Mouse (Mus musculus) adrenal gland, adult 18-20 months (tissue): ENCODE results near the gene Xiap. TPM values are rescaled to one million over a fixed set of nuclear protein-coding genes. Genes with fewer than 3 reads are reported as not detected.
"Not testable (repeated sequence)": the region's sequence is repeated elsewhere in the genome, so short reads cannot be mapped to it uniquely, and the experiment has no call there.

Experiments
- DNase-seq, 2 experiments: peaks; one replicate each; pipeline ENCODE4 v3.0.0; 2021 to 2022; ENCODE audit warnings: low spot score in 2 of 2
- long read RNA-seq, 2 experiments: library from polyadenylated mRNA; stranded (forward); transcript quantifications; one replicate each; pipeline ENCODE4 v2.0.0; 2021
- total RNA-seq, 2 experiments: library from RNA; stranded (reverse); gene quantifications; 1 replicate in 1 of 2; 2 replicates in 1 of 2; pipeline ENCODE4 v1.2.3; 2021

Gene Xiap
- total RNA-seq, result 10 to 100 TPM; 43.1 to 44.7 TPM
- long read RNA-seq, experiment 1, partial matches to known transcripts, result 0 of 4 reads
- long read RNA-seq, experiment 1, other reads (novel, unspliced or antisense), result 4 of 4 reads
- long read RNA-seq, experiment 2, full-length matches to known transcripts, result 1 of 8 reads
- long read RNA-seq, experiment 2, partial matches to known transcripts, result 1 of 8 reads
- long read RNA-seq, experiment 2, other reads (novel, unspliced or antisense), result 6 of 8 reads

DNA sequence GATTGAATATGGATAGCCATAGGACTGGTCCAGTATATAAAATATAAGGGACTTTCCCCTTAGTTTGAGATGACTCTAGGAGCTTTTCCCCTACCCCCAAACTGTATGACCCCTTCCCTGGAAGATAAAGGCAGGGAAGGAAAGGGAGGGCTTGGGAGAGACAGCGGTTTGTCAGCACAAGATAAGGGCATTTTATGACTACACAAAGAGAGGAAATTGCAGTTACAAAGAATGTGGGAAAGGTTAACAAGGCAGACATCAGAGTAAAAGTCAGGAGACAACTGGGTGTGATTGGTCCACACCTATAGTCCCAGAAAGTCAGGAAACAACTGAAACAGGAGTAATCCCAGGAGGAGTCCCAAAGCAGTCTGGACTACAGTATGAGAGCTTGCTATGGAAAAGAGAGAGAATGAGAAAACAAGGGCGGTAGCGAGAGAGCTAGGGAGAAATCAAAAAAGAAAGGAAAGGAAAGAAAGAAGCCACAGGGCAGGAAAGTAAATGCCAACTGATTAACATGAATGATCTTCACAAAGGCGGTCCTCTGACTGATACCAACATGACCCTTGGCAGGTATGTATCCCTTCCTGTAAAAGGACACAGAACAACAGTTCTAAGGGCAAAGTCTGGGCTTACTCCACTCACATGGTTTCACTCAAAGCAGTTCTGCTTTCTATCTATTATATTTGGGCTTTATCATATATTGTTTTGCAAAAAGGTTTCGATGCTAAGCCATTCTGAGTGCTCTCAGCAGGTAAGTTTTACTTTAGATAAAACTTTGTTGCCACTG is at the start of gene Xiap:
Gene Xiap, plus strand, starts transcription at position 398 of the 787 bp plus-strand sequence.
- no peak for DNase-seq

DNA sequence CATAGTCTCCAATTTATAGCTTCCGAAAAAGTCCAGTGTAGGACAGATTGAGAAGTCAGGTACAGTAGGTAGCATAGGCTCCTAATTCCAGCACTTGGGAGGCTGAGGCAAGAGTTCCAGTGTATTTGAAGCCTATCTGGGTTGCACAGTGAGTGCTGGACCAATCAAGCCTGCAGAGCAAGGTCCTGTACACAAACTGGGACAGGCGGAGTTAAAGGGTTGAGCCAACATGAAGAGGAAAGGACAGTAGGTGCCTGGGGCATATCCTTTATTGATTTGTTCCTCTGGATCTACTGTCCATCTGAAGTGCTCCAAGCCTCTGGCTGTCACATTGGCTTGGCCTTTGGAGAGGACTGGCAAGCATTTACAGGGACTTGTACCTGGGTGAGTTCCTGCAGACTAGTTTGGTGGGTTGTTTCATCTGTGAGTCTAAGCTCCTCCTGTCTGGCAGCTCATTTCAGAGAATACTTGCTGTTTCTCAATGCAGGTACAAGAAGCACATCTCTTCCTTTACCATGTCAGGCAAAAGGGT is 46.7 kb upstream of the Xiap start:
- DNase-seq, result no peak

DNA sequence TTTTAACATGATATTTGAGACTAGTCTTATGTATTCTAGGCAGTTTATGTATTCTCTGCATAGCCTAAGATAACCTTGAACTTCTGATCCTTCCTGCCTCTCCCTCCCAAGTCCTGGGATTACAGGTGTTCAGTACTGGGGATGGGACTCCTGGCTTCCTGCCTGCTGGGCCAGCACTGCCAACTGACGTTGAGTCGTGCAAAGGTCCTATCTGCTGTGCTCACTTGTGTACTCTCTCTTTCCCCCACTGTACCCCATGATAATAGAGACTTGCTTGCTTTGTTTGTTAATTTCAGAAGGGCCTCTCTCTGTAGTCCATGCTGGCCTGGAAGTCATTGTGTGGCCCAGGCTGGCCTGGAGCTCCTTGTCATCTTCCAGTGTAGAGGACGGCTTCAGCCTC is 45.7 kb upstream of the Xiap start:
- DNase-seq, result no peak

DNA sequence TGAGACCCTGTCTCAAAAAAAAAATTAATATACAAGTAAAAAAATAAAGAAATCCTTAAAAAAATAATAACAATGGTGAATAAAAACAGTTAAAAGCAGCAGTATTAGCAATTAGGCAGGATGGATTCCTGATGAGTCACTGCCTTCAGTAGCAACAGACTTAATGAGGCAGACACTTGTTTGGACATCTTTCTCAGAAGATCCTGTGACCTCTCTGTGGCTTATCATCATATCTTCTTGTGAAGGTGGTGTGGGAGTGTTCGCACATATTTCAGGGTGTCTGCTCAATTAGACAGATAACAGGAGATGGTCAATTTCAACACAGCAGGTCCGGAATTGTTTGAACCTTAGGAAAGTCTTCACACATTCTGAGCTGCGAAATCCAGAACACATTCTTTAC is 45.0 kb upstream of the Xiap start:
- DNase-seq, result no peak

DNA sequence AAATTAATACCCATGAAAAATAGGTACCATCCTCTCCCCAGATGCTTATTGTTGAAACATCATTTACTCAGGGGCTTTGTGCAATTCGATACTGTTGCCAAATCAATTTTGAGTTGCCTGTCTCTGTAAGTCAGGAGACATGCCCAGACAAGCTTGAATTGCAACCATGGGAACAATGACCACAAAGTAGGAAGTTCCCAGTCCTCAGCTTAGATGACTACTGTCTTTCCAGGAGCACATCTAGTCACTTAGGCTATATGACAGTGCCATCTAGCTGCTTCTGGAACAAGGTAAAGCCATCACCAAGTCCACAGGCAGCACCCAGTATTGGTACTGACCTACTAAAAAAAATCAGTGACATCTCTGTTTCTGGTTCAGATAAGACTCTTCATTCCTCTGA is 41.4 kb upstream of the Xiap start:
- DNase-seq, result no peak

DNA sequence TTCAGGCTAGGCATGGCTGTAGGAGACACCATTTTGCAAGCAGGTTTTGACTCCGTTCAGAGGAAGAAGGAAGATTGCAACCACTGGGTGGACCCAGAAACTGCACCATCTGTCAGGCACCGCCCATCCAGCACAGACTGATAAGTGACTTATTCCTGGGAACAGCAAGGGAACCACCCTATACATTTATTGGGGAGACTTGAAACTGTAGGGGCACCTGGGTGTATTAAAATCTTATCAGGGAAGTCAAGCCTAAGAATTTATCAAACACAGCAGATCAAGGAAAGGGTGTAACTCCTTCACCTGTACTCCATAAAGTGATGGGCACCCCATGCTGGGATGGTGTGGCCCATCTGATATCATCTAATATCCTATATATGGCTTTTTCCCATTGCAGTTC is 40.0 kb upstream of the Xiap start:
- DNase-seq, result no peak

DNA sequence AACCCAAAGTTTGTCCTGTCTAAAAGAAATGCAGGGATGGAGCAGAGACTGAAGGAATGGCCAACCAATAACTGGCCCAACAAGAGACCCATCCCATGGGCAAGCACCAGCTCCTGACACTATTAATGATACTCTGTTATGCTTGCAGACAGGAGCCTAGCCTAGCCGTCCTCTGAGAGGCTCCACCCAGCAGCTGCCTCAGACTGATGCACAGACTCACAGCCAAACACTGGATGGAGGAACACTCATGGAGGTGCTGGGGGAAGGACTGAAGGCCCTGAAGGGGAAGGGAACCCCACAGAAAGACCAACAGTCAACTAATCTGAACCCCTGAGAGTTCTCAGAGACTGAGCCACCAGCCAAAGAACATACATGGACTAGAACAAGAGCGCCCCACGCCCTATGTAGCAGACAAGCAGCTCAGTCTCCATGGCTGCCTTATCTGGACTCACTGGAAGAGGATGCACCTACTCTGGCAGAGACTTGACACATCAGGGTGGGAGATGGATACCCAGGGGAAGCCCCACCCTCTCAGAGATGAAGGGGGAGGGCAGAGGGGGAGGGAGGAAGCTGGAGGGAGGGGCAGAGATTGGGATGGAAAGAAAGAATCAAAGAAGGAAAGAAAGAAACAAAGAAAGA is 33.6 kb upstream of the Xiap start:
- DNase-seq, result not testable (repeated sequence)

DNA sequence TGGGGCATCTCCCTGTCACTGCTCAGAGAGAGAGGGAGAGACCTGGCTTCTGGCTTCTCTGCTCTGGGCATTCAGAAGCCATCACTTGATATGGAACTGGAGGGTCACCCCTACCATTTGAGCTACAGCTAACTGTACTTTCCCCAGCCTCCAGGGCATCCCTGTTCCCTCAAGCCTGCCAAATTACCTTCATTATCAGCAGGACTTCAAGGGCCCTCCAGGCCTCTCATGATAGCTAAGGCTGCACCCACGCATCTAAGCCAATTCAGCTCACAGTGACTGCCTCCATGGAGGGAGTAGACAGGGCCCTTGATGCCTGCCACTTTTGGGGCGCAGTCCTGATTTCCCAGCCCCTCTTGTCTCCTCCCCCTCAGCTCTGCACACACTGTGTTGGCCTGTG is 32.5 kb upstream of the Xiap start:
- not testable (repeated sequence) for DNase-seq

DNA sequence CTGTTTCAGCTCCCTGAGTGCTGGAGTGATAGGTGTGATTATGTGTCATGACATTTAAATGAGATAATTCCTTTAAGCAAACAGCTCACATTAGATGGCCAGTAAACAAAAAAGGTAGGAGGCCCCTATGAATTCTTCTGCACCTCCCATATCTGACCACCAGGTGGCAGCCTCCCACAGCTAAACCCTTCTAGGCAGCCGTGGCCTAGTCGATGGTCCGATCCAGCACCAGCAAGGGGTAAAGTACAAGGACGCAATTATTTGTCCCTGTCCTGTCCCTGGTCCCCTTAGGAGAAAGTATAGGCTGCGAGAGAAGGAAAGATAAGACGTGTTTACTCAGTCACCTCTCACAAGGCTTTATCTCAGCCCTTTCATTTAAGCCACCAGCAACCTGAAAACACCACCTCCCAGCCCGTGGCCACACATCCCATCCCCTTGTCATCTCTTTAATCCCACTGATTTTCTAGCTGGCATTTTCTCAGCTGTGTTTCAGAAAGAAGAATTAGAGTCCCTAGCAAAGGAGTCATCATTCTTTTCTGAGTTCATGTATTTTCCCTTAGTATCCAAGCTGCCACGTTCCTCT is 26.3 kb upstream of the Xiap start:
- DNase-seq, result peak; percentile 71 to 77

DNA sequence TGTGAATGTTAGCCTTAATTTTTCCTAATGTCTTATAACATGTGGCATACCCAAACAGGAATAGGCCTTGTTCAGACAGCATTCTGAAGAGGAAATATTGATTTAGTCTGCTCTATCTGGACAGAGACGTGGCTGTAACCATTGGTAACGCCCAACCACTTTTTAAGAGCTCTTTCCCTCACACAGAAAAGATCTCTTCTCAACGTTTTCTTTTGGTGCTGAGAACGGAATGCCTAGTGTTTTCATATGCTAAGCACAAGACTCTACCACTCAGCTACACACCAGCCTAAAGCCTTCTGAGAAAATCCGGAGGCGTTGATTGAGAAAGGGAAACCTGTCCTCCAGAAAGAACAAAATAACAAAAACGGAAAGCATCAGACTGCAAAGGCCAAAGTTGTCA is 25.6 kb upstream of the Xiap start:
- no peak for DNase-seq

DNA sequence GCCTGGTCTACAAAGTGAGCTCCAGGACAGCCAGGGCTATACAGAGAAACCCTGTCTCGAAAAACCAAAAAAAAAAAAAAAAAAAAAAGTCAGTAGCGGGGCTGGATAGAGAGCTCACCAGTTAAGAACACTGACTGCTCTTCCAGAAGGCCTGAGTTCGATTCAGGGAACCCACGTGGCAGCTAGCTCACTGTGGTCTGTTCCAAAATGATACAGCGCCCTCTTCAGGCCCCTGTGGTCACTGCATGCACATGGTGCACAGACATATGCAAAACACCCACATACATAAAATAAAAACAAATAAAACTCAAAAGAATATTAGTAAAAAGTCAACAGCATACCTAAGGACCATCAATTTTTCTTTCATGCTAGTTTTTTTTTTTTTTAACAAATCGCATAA is 20.0 kb upstream of the Xiap start:
- no peak for DNase-seq

DNA sequence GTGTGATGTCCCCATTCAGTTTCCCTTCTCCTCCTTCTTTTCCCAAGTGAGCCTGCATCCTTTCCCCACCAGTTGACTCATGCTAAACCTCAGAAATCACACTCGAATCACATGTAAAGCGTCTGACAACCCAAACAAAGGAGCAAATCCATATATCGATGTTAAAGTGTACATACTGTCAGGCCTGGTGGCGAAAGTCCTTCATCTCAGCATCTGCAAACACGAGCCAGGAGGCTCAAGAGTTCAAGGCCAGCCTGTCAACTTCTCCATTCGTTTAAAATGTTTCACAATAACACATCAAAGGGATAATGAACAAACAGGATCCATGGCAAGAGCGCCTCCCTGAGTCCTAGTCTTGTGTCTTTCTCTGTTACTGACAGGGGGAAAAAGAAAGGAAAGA is 14.5 kb upstream of the Xiap start:
- no peak for DNase-seq

DNA sequence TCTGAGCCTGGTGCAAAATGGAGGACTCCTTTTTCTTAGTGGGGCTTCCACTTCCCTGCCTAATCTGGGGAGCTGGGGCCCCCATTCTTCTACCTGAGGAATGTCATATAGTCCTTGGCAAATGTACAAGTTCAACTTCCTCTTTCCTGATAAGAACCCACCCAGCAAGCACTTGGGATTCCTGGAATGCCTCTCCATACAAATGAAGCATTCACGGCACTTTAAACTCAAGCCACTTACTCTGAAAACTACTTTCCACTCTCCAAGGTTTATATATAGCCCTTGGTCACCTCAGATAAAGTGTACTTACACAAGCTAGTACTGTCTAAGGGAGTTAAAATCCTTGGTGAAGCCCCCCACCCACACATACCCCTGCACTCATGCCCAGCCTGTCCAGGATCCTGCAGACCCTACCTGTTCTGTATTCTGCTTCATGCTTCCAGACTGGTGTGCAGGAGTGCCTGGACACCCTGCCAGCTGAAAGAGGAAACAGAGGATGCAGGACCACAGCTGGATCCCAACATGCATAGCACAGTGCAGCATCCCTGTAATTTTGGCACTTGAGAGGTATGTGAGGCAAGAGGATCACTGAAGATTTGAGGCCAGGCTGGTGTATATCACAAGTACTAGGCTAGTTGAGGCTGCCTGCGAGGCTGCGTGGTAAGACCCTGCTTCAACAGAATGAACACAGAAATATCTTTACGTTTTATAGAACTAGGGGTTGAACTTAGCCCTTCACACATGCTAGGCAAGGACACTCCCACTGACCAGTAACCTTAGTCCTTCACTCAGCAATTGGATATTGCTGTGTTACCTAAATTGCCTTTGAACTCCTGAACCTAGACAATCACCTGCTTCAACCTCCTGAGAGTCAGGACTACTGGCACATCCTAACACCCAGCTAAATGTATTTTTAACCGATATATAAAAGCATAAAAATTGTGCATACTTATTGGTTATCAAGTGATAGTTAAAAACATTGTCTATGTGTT is 8.5 kb upstream of the Xiap start:
- DNase-seq, result no peak

DNA sequence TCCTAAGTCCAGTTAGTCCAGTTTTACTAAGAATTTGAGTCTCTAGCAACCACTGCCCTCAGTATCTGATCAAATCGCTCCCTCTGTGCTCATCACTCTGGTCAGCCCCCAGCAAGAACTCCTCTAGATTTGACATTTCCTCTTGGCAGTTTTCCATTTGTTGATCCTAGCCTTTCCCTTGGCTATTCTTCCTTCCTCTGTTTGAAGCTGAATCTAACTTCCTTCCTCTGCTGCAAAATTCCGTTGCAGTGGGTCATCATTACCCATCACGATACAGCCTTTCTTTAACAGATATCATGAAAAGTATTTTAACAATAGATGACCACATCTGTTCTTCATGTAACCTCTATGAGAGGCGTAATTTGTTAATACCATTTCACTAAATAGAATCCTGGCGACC is 2.5 kb upstream of the Xiap start:
- no peak for DNase-seq

DNA sequence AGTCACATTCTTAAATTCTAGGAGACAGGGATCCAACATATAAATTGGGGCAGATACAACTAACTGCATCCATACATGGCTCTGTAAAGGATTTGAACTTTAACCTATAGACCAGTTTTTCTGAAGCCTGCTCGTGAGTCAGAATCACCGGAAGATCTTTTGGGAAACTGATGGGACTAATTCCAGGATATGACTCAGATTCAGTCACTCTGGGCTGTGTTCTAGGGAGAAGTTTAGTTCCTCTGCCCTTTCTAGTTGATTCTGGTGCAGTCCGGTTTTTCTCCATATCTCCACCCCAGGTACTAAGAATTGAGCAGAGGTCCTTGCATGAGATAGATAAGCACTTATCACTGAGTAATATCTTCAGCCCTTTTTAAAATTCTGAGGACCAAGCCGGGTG is 1.6 kb upstream of the Xiap start:
- DNase-seq, result no peak

DNA sequence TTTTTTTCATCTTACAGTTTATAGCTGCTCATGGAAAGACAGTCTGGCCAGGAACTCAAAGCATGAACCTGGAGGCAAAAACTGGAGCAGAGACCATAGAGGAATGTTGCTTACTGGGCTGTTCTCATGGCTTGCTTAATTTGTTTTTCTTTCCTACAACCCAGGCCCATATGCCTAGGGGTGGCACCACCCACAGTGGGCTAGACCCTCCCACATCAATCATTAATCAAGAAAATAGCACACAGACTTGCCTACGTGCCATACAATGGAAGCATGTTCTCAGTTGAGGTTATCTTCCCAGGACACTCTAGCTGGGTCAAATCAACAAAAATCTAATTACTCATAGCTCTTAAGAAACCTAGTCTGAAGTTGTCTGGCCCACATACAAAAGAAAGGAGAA is 4.1 kb downstream of the Xiap start:
- DNase-seq, result no peak

DNA sequence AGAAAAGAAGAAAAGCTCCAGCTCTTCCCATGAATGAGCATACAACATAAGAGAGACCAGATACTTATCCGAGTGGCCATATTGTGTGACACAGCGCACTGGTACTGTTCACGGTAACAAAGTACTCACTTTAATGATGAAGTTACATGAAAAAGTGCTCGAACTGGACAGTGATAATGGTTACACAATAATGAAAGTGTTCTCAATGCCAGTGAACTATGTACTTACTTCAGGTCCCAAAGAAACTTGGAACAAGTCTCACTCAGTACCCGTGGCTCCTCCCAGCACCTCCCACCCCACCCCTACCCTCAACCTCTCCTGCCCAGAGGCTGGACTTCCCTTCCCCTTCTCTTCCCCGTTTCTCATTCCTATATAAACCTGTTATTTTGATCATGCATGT is 5.6 kb downstream of the Xiap start:
- DNase-seq, result no peak

DNA sequence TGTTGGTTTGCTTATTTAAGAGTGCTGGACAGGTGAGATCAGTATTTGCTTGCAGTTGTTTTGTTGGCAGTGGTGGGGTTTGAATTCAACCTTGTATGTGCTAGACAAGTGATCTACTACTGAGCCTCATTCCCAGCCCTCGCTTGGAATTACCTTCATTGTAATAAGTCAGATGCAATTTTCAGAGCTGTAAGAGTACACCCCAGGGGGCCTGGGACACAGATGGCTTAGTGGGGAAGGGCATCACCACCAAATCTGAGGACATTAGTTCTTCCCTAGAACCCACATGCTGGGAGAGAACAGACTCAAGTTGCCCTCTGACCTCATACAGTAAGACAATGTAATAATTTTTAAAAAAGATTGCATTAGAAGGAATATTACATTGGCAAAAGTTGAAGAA is 7.3 kb downstream of the Xiap start:
- DNase-seq, result no peak

DNA sequence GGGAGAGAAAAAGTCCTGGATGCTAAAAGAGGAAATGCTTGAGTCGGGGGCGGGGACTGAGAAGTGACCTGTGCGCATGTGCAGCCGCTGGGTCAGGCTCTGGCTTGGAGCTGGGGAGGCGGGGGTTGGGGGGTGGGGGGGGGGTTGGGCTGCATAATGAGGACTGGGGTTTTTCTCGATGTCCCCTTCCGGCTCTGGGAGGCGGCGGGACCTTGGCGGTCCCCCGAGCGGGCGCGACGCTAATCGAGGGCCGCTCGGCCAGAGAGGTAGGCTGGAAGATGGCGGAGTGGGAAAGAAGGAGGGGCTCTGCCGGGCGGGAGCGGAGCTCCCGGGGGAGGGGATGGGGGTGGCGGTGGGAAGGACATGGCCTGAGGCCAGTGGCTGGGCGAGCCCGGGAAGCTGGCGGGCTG is 8.3 kb downstream of the Xiap start:
- DNase-seq, result peak; percentile 60 to 65

DNA sequence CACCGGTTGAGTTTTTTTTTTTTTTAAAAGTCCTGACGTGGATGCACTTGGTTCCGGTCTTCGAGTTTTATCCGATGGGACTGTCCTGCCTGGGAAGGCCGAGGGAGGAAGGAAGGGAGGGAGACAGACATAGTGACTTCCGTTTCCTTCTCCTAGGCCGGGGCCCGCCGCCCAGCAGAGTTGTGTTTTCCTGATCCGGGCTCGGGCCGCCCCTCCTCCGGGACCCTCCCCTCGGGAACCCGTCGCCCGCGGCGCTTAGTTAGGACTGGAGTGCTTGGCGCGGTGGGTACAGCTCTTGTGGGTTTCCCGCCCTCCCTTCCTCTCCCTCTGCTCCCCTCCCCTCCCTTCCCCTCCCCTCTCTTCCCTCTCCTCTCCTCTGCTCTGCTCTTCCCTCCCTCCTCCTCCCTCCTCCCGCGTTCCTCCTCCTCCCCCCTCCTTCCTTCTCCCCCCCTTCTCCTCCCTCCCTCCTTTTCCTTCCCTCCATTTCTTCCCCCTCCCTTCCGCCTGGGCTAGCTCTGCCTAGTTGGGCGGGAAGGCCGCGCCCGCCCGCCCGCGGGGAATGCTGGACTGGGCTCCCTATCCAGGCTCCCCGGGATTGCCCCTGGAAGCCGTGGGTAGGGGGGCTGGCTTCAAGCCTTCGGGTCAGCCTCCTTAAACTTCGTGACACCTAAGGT is 8.9 kb downstream of the Xiap start:
- peak; percentile 53 to 61 for DNase-seq
